ENCODE assay signal across 8 mouse cellular contexts in genomic region chr5:142502414-142502813, GRCm38 (mm10). TPM values are rescaled to one million over a fixed set of nuclear protein-coding genes. Genes with fewer than 3 reads are reported as not detected.
A peak's percentile ranks its signal among the peaks of the same experiment; 100 is the strongest.
DNase-seq lines count a peak whose midpoint lies in the region; ATAC-seq lines count a peak whose summit lies in the region.

No protein-coding gene starts in this region.

- peak; percentile 74 for ATAC-seq in megakaryocyte, adult 5-6 weeks (ENCODE audit: poor library complexity, severe bottlenecking)

- DNase-seq in adrenal gland, adult 2 months = peak; percentile 83
- peak; percentile 90 for DNase-seq in embryo, embryonic 10.5 days (ENCODE audit: low spot score)
- peak; percentile 69 for DNase-seq in gastrocnemius, postnatal 14 days
- peak; percentile 69 for DNase-seq in induced T-regulatory cell, adult 2 months (ENCODE audit: low read depth)
- DNase-seq in left cerebral cortex, adult 8-10 months (ENCODE audit: low spot score in 2 of 2) = peak; percentile 43 to 86
- DNase-seq in right cerebral cortex, postnatal 10 days (ENCODE audit: low spot score in 2 of 2) = peak; percentile 89 to 91
- DNase-seq in urinary bladder, postnatal 36 days (ENCODE audit: low spot score in 2 of 2) = peak; percentile 66 to 76

- intact Hi-C loops in gastrocnemius, postnatal 14 days (cut with DNase I; ENCODE audit: low total_unique reads) = loop anchor here (10.0 kb wide), 1 partner anchor 122 kb away; the partner anchor contains the start of gene Wipi2

RNA-seq across cellular contexts. Expression of gene Papolb, which starts 27.5 kb away (rescaled TPM):
- total RNA-seq in adrenal gland, adult 2 months (2021) = under 1 TPM; 0.09 to 0.21 TPM
- 0.03 TPM in 1 of 2 replicates, not detected in the other for polyA plus RNA-seq in adrenal gland, adult 2 months (2012; rRNA removed)
- total RNA-seq in gastrocnemius, postnatal 14 days (2021) = under 1 TPM; 0.10 to 0.18 TPM
- total RNA-seq in left cerebral cortex, adult 8-10 months (2022) = under 1 TPM; 0.58 to 0.81 (median 0.66) TPM
- total RNA-seq in megakaryocyte, adult 5-6 weeks (2015) = not detected in 2 replicates
- total RNA-seq in megakaryocyte, adult 5-6 weeks (2017) = not detected in 2 replicates

RNA-seq across cellular contexts. Expression of gene Ap5z1, which starts 38.7 kb away (rescaled TPM):
- 10 to 100 TPM; 18.5 to 22.7 TPM for total RNA-seq in adrenal gland, adult 2 months (2021)
- 75.8 and 77.7 TPM in 2 replicates for polyA plus RNA-seq in adrenal gland, adult 2 months (2012; rRNA removed)
- 1 to 10 TPM; 3.4 to 3.9 TPM for total RNA-seq in gastrocnemius, postnatal 14 days (2021)
- total RNA-seq in left cerebral cortex, adult 8-10 months (2022) = 10 to 100 TPM; 20.1 to 25.6 (median 25.1) TPM
- total RNA-seq in megakaryocyte, adult 5-6 weeks (2015) = 10.3 and 10.7 TPM in 2 replicates
- total RNA-seq in megakaryocyte, adult 5-6 weeks (2017) = 9.3 and 10.0 TPM in 2 replicates

RNA-seq across cellular contexts. Expression of gene Radil, which starts 48.5 kb away (rescaled TPM):
- total RNA-seq in adrenal gland, adult 2 months (2021) = 1 to 10 TPM; 3.5 to 9.3 TPM
- polyA plus RNA-seq in adrenal gland, adult 2 months (2012; rRNA removed) = 4.9 and 8.3 TPM in 2 replicates
- total RNA-seq in gastrocnemius, postnatal 14 days (2021) = 1 to 10 TPM; 2.3 to 2.4 TPM
- 10 to 100 TPM; 15.1 to 24.0 (median 17.9) TPM for total RNA-seq in left cerebral cortex, adult 8-10 months (2022)
- not detected in 2 replicates for total RNA-seq in megakaryocyte, adult 5-6 weeks (2015)
- not detected in 2 replicates for total RNA-seq in megakaryocyte, adult 5-6 weeks (2017)

Comparison
In these comparisons a context has a peak if more than half of its experiments do, and no peak if none do; other contexts are left out.
1. Peak in every context shown above with its lines: DNase-seq and ATAC-seq.